Mouse (Mus musculus) liver, adult 2 months (tissue): ENCODE measurements around the gene Rgs7. TPM values are rescaled to one million over a fixed set of nuclear protein-coding genes. Genes with fewer than 3 reads are reported as not detected.

Source experiments
- DNase-seq: peaks from one replicate; pipeline ENCODE4 v3.0.0-alpha.2; 2011; ENCODE audit warnings: low read depth, low spot score; ENCODE audit errors: extremely low read depth
- H3K27ac ChIP-seq: fragments of 200-500 bp; replicated peaks from 2 replicates; pipeline ENCODE4 v1.5.1; 2012; ENCODE audit warnings: low read depth, mild to moderate bottlenecking, control low read depth, inconsistent platforms, low read length; ENCODE audit not compliant: insufficient read depth
- H3K27me3 ChIP-seq: fragments of 200-500 bp; 2 replicates; pipeline ENCODE4 v1.6.1; 2012; ENCODE audit warnings: mild to moderate bottlenecking, moderate library complexity, low read length, inconsistent platforms; ENCODE audit not compliant: control insufficient read depth, insufficient read depth
- H3K36me3 ChIP-seq: fragments of 200-500 bp; 2 replicates; pipeline ENCODE4 v1.6.1; 2012; ENCODE audit warnings: low read length, inconsistent platforms; ENCODE audit not compliant: control insufficient read depth, insufficient read depth
- H3K4me1 ChIP-seq: fragments of 200-500 bp; 2 replicates; pipeline ENCODE4 v1.6.1; 2011; ENCODE audit warnings: low read length; ENCODE audit not compliant: control insufficient read depth, insufficient read depth
- H3K4me3 ChIP-seq: fragments of 200-500 bp; 2 replicates; pipeline ENCODE4 v1.5.1; 2011; ENCODE audit warnings: low read depth, mild to moderate bottlenecking, control low read depth, low read length, moderate library complexity; ENCODE audit not compliant: insufficient read depth
- H3K79me2 ChIP-seq: fragments of 200-500 bp; 2 replicates; pipeline ENCODE4 v1.6.1; 2012; ENCODE audit warnings: inconsistent platforms, mild to moderate bottlenecking, low read length, moderate library complexity; ENCODE audit not compliant: control insufficient read depth, insufficient read depth
- H3K9ac ChIP-seq: fragments of 200-500 bp; 2 replicates; pipeline ENCODE4 v1.6.1; 2012; ENCODE audit warnings: low read depth, mild to moderate bottlenecking, control low read depth, inconsistent platforms, low read length
- CTCF ChIP-seq: fragments of 200-500 bp; IDR thresholded peaks from 2 replicates; pipeline ENCODE4 v1.5.1; 2011; ENCODE audit warnings: low read depth, low read length, control low read depth
- POLR2A ChIP-seq: fragments of 200-500 bp; IDR thresholded peaks from 2 replicates; pipeline ENCODE4 v1.6.1; 2011; ENCODE audit warnings: low read length, control low read depth; ENCODE audit not compliant: insufficient read depth; ENCODE audit errors: extremely low read depth
- WGBS: fragments of 180-500 bp; shearing (Covaris S2); methylation state at CpG from one replicate; pipeline ENCODE4 v1.1.7; 2018; 5-methylcytosine and 5-hydroxymethylcytosine counted together
- polyA plus RNA-seq: library from polyadenylated mRNA; depleted of rRNA; stranded (reverse); fragments of >200 nt; gene quantifications from 2 replicates; pipeline ENCODE4 v1.2.3, GENCODE M21; 2012
- total RNA-seq: library from RNA; depleted of rRNA; stranded (reverse); fragments of >200 nt; gene quantifications from 2 replicates; pipeline ENCODE4 v1.2.3, GENCODE M21; 2014

Gene Rgs7
- total and polyA plus RNA-seq, 2 experiments, result 0.09 to 0.11 TPM

- Histone ChIP-seq H3K79me2 (no peaks in the 10 kb centered on the region), H3K36me3 (no peaks in the 10 kb centered on the region), H3K4me1 (no peaks in the 10 kb centered on the region), H3K4me3 (no peak overlapping the region), H3K9ac (no peak overlapping the region), H3K27ac (no peak overlapping the region), H3K27me3 (no peaks in the 10 kb centered on the region)
- DNase-seq, result peak; percentile 6
- TF ChIP-seq POLR2A (no peak), CTCF (no peak)
- 59% methylated on average over 4 of the region's 4 CpGs for WGBS
Observed at GRCm38 (mm10) chr1:175118904-175119555, 373.3 kb downstream of the Rgs7 start.

- H3K27ac ChIP-seq, result no peak overlapping the region
- no peaks in the 10 kb centered on the region for H3K36me3 ChIP-seq
- TF ChIP-seq POLR2A (no peak), CTCF (no peak)
- DNase-seq, result no peak
- H3K27me3 ChIP-seq, result no peaks in the 10 kb centered on the region
- 77% methylated on average over 1 of the region's 1 CpGs for WGBS
- H3K79me2 ChIP-seq, result no peaks in the 10 kb centered on the region
- no peak overlapping the region for H3K4me3 ChIP-seq
- H3K9ac ChIP-seq, result no peak overlapping the region
- no peaks in the 10 kb centered on the region for H3K4me1 ChIP-seq
Observed at GRCm38 (mm10) chr1:175108270-175108860, 383.9 kb downstream of the Rgs7 start.

- DNase-seq, result no peak
- TF ChIP-seq CTCF, result no peak
- no peak for TF ChIP-seq POLR2A
- Histone ChIP-seq H3K9ac (no peak overlapping the region), H3K27ac (no peak overlapping the region), H3K79me2 (no peaks in the 10 kb centered on the region), H3K36me3 (no peaks in the 10 kb centered on the region), H3K4me3 (no peak overlapping the region), H3K4me1 (no peaks in the 10 kb centered on the region), H3K27me3 (no peaks in the 10 kb centered on the region)
- 11% methylated on average over 1 of the region's 1 CpGs for WGBS
Observed at GRCm38 (mm10) chr1:175106315-175106714, 386.0 kb downstream of the Rgs7 start.

- Histone ChIP-seq H3K27me3 (no peaks in the 10 kb centered on the region), H3K9ac (no peak overlapping the region), H3K27ac (no peak overlapping the region), H3K79me2 (no peaks in the 10 kb centered on the region), H3K4me3 (no peak overlapping the region), H3K4me1 (no peaks in the 10 kb centered on the region), H3K36me3 (no peaks in the 10 kb centered on the region)
- DNase-seq, result no peak
- WGBS, result 69% methylated on average over 5 of the region's 5 CpGs
- TF ChIP-seq CTCF (no peak), POLR2A (no peak)
Observed at GRCm38 (mm10) chr1:175105426-175105825, 386.9 kb downstream of the Rgs7 start.

GRCm38 (mm10) chr1:175097014-175097413 lies 395.3 kb downstream of the Rgs7 start:
- no peaks in the 10 kb centered on the region for H3K4me1 ChIP-seq
- H3K4me3 ChIP-seq, result no peak overlapping the region
- WGBS, result 67% methylated on average over 3 of the region's 3 CpGs
- H3K79me2 ChIP-seq, result no peaks in the 10 kb centered on the region
- no peak for DNase-seq
- H3K27ac ChIP-seq, result no peak overlapping the region
- no peak for TF ChIP-seq CTCF
- no peak for TF ChIP-seq POLR2A
- no peaks in the 10 kb centered on the region for H3K27me3 ChIP-seq
- H3K9ac ChIP-seq, result no peak overlapping the region
- H3K36me3 ChIP-seq, result no peaks in the 10 kb centered on the region

GRCm38 (mm10) chr1:175082104-175082503 lies 410.2 kb downstream of the Rgs7 start:
- H3K27me3 ChIP-seq, result no peaks in the 10 kb centered on the region
- no peak overlapping the region for H3K4me3 ChIP-seq
- TF ChIP-seq POLR2A (no peak), CTCF (no peak)
- WGBS, result 64% methylated on average over 1 of the region's 1 CpGs
- H3K79me2 ChIP-seq, result no peaks in the 10 kb centered on the region
- H3K9ac ChIP-seq, result no peak overlapping the region
- H3K4me1 ChIP-seq, result no peaks in the 10 kb centered on the region
- H3K27ac ChIP-seq, result no peak overlapping the region
- no peaks in the 10 kb centered on the region for H3K36me3 ChIP-seq
- no peak for DNase-seq
